Mouse (Mus musculus) layer of hippocampus, adult 18-20 months (tissue): ENCODE results near the gene Gucd1. TPM values are rescaled to one million over a fixed set of nuclear protein-coding genes. Genes with fewer than 3 reads are reported as not detected.
"Not testable (repeated sequence)": the region's sequence is repeated elsewhere in the genome, so short reads cannot be mapped to it uniquely, and the experiment has no call there.

Source experiments
- DNase-seq, 2 experiments: peaks; one replicate each; pipeline ENCODE4 v3.0.0; 2022; ENCODE audit warnings: low spot score in 2 of 2
- total RNA-seq, 2 experiments: library from RNA; stranded (reverse); gene quantifications; 2 replicates each; pipeline ENCODE4 v1.2.3; 2021

The Gucd1 gene
- total RNA-seq, 2 experiments from 2014 or later = 12.8 TPM

- no peak for DNase-seq
These were observed 123.0 kb downstream of the Gucd1 start for GRCm38 (mm10) chr10:75394796-75395195.

GRCm38 (mm10) chr10:75390832-75391231 lies 126.9 kb downstream of the Gucd1 start:
- DNase-seq = no peak

- no peak for DNase-seq
These were observed 127.6 kb downstream of the Gucd1 start for GRCm38 (mm10) chr10:75390156-75390555.

GRCm38 (mm10) chr10:75378688-75379087 lies 139.1 kb downstream of the Gucd1 start:
- DNase-seq = no peak

GRCm38 (mm10) chr10:75373655-75374351 lies 144.0 kb downstream of the Gucd1 start:
- DNase-seq = peak in 1 of 2 experiments; percentile 18

- DNase-seq = no peak
These were observed 152.5 kb downstream of the Gucd1 start for GRCm38 (mm10) chr10:75365231-75365633.

GRCm38 (mm10) chr10:75364796-75365195 lies 153.0 kb downstream of the Gucd1 start:
- DNase-seq = no peak

- peak in 1 of 2 experiments; percentile 9 for DNase-seq
These were observed 153.5 kb downstream of the Gucd1 start for GRCm38 (mm10) chr10:75364214-75364690.

GRCm38 (mm10) chr10:75355341-75355740 lies 162.4 kb downstream of the Gucd1 start:
- no peak for DNase-seq

GRCm38 (mm10) chr10:75353838-75354241 lies 163.9 kb downstream of the Gucd1 start:
- not testable (repeated sequence) for DNase-seq

GRCm38 (mm10) chr10:75352541-75352940 lies 165.2 kb downstream of the Gucd1 start:
- DNase-seq = no peak

GRCm38 (mm10) chr10:75350564-75350963 lies 167.2 kb downstream of the Gucd1 start:
- DNase-seq = no peak

GRCm38 (mm10) chr10:75345265-75345664 lies 172.5 kb downstream of the Gucd1 start:
- no peak for DNase-seq

- not testable (repeated sequence) for DNase-seq
These were observed 173.2 kb downstream of the Gucd1 start for GRCm38 (mm10) chr10:75344563-75344962.

- no peak for DNase-seq
These were observed 175.8 kb downstream of the Gucd1 start for GRCm38 (mm10) chr10:75341936-75342335.

- no peak for DNase-seq
These were observed 178.4 kb downstream of the Gucd1 start for GRCm38 (mm10) chr10:75339377-75339776.

- no peak for DNase-seq
These were observed 178.9 kb downstream of the Gucd1 start for GRCm38 (mm10) chr10:75338852-75339251.

- no peak for DNase-seq
These were observed 180.5 kb downstream of the Gucd1 start for GRCm38 (mm10) chr10:75337231-75337630.

- no peak for DNase-seq
These were observed 182.7 kb downstream of the Gucd1 start for GRCm38 (mm10) chr10:75335075-75335474.

GRCm38 (mm10) chr10:75334175-75334574 lies 183.6 kb downstream of the Gucd1 start:
- DNase-seq = no peak

- DNase-seq = no peak
These were observed 184.5 kb downstream of the Gucd1 start for GRCm38 (mm10) chr10:75333176-75333776.

GRCm38 (mm10) chr10:75332268-75332667 lies 185.5 kb downstream of the Gucd1 start:
- DNase-seq = no peak
